Comparison of ENCODE assay signal across 11 mouse cellular contexts in genomic region chr1:177011688-177012087, GRCm38 (mm10).
DNase-seq lines count a peak whose midpoint lies in the region; ATAC-seq and TF ChIP-seq lines count a peak whose summit lies in the region.
"Had no signal": no experiment of that assay in that cellular context is flagged by ENCODE, and none has a peak within 500 bp of the region (broad histone marks: within the 10 kb centered on the region; RNA-seq: fewer than 3 reads in every experiment).

No protein-coding gene starts in this region.

- H3K4me2 ChIP-seq in forebrain, embryonic 15.5 days (replicated peaks) = no peak overlapping the region
- no peak overlapping the region for H3K4me2 ChIP-seq in midbrain, embryonic 15.5 days
- H3K4me2 ChIP-seq in hindbrain, embryonic 12.5 days (replicated peaks) = no peak overlapping the region
- H3K4me2 ChIP-seq in midbrain, embryonic 16.5 days (ENCODE audit: low read length) = no peak overlapping the region

- TF ChIP-seq POLR2A in thymus, adult 2 months (IDR thresholded peaks at IDR 0.05; ENCODE audit: control insufficient read depth, extremely low read depth, insufficient read depth, low read length, poor library complexity) = no peak

- no peak overlapping the region for H3K9ac ChIP-seq in forebrain, embryonic 15.5 days (replicated peaks)
- no peak overlapping the region for H3K9ac ChIP-seq in midbrain, embryonic 15.5 days
- H3K9ac ChIP-seq in hindbrain, embryonic 12.5 days = no peak overlapping the region
- H3K9ac ChIP-seq in midbrain, embryonic 16.5 days (ENCODE audit: low read depth, low read length) = no peak overlapping the region

- H3K36me3 ChIP-seq in forebrain, embryonic 10.5 days (replicated peaks) = no peaks in the 10 kb centered on the region
- no peaks in the 10 kb centered on the region for H3K36me3 ChIP-seq in forebrain, embryonic 15.5 days
- no peaks in the 10 kb centered on the region for H3K36me3 ChIP-seq in midbrain, embryonic 10.5 days
- no peaks in the 10 kb centered on the region for H3K36me3 ChIP-seq in midbrain, embryonic 15.5 days (replicated peaks)
- no peaks in the 10 kb centered on the region; the same call in 1 of the 2 replicates for H3K36me3 ChIP-seq in hindbrain, embryonic 12.5 days
- H3K36me3 ChIP-seq in midbrain, embryonic 16.5 days (ENCODE audit: control insufficient read depth, insufficient read depth, low read length) = no peaks in the 10 kb centered on the region
- H3K36me3 ChIP-seq in thymus, adult 2 months (ENCODE audit: control insufficient read depth, insufficient read depth, low read length) = no peaks in the 10 kb centered on the region

- WGBS in forebrain, embryonic 10.5 days = 88% methylated on average over 13 of the region's 13 CpGs
- 91% methylated on average over 13 of the region's 13 CpGs for WGBS in forebrain, embryonic 15.5 days
- 86% methylated on average over 13 of the region's 13 CpGs for WGBS in midbrain, embryonic 10.5 days
- WGBS in midbrain, embryonic 15.5 days = 78% methylated on average over 13 of the region's 13 CpGs
- WGBS in hindbrain, embryonic 12.5 days = 83% methylated on average over 13 of the region's 13 CpGs
- 77% methylated on average over 13 of the region's 13 CpGs for WGBS in midbrain, embryonic 16.5 days
- 92% methylated on average over 13 of the region's 13 CpGs for WGBS in thymus, adult 2 months

- H3K4me1 ChIP-seq in forebrain, embryonic 10.5 days = peaks cover 88% of the 10 kb centered on the region
- peaks cover 47% of the 10 kb centered on the region for H3K4me1 ChIP-seq in forebrain, embryonic 15.5 days
- peaks cover 87% of the 10 kb centered on the region for H3K4me1 ChIP-seq in midbrain, embryonic 10.5 days
- H3K4me1 ChIP-seq in midbrain, embryonic 15.5 days = peaks cover 32% of the 10 kb centered on the region
- H3K4me1 ChIP-seq in hindbrain, embryonic 12.5 days = peaks cover 44% of the 10 kb centered on the region
- H3K4me1 ChIP-seq in midbrain, embryonic 16.5 days (ENCODE audit: control insufficient read depth, insufficient read depth, low read length) = peaks cover 18% of the 10 kb centered on the region
- H3K4me1 ChIP-seq in thymus, adult 2 months (replicated peaks; ENCODE audit: control insufficient read depth, insufficient read depth, low read length) = peaks cover 9% of the 10 kb centered on the region; the same call in 1 of the 2 replicates

- DNase-seq in forebrain, embryonic 10.5 days (ENCODE audit: extremely low spot score, low spot score) = no peak
- DNase-seq in midbrain, embryonic 10.5 days (ENCODE audit: low spot score) = no peak
- no peak for DNase-seq in lung, postnatal 36 days
- DNase-seq in thymus, adult 2 months = no peak
- DNase-seq: cerebellum, adult 18-20 months; kidney, postnatal 14 days had no signal

- no peak for TF ChIP-seq CTCF in thymus, adult 2 months (IDR thresholded peaks at IDR 0.05; ENCODE audit: borderline replicate concordance, control insufficient read depth, extremely low read depth, insufficient read depth, low read length, poor library complexity)

- H3K27me3 ChIP-seq in forebrain, embryonic 10.5 days (ENCODE audit: poor library complexity, severe bottlenecking) = no peaks in the 10 kb centered on the region
- H3K27me3 ChIP-seq in forebrain, embryonic 15.5 days = no peaks in the 10 kb centered on the region
- no peaks in the 10 kb centered on the region for H3K27me3 ChIP-seq in midbrain, embryonic 10.5 days (ENCODE audit: low read depth, poor library complexity, severe bottlenecking)
- H3K27me3 ChIP-seq in midbrain, embryonic 15.5 days (replicated peaks) = no peaks in the 10 kb centered on the region
- no peaks in the 10 kb centered on the region for H3K27me3 ChIP-seq in hindbrain, embryonic 12.5 days
- H3K27me3 ChIP-seq in midbrain, embryonic 16.5 days (ENCODE audit: control insufficient read depth, insufficient read depth, low read depth, low read length) = no peaks in the 10 kb centered on the region
- no peaks in the 10 kb centered on the region for H3K27me3 ChIP-seq in thymus, adult 2 months (ENCODE audit: control insufficient read depth, insufficient read depth, low read length)

- ATAC-seq in forebrain, embryonic 15.5 days (replicated peaks) = no peak
- ATAC-seq in midbrain, embryonic 15.5 days (replicated peaks) = no peak
- ATAC-seq in hindbrain, embryonic 12.5 days (ENCODE audit: low FRiP score) = no peak
- no peak for ATAC-seq in midbrain, embryonic 16.5 days

- no peaks in the 10 kb centered on the region for H3K9me3 ChIP-seq in forebrain, embryonic 10.5 days
- no peaks in the 10 kb centered on the region for H3K9me3 ChIP-seq in forebrain, embryonic 15.5 days
- no peaks in the 10 kb centered on the region for H3K9me3 ChIP-seq in midbrain, embryonic 10.5 days (replicated peaks)
- no peaks in the 10 kb centered on the region for H3K9me3 ChIP-seq in midbrain, embryonic 15.5 days
- H3K9me3 ChIP-seq in hindbrain, embryonic 12.5 days (replicated peaks) = no peaks in the 10 kb centered on the region
- H3K9me3 ChIP-seq in midbrain, embryonic 16.5 days (replicated peaks; ENCODE audit: control insufficient read depth, low read length, poor library complexity, severe bottlenecking) = 0 out of 2 replicates have a peak, but pooled peaks cover 2% of the 10 kb centered on the region

- H3K27ac ChIP-seq in forebrain, embryonic 10.5 days = peak overlapping the region; percentile 57; the same call in 1 of the 2 replicates
- H3K27ac ChIP-seq in forebrain, embryonic 15.5 days (replicated peaks) = no peak overlapping the region
- H3K27ac ChIP-seq in midbrain, embryonic 10.5 days (replicated peaks) = peak overlapping the region; percentile 85
- no peak overlapping the region for H3K27ac ChIP-seq in midbrain, embryonic 15.5 days
- peak overlapping the region; percentile 57; the same call in 1 of the 2 replicates for H3K27ac ChIP-seq in hindbrain, embryonic 12.5 days
- H3K27ac ChIP-seq in midbrain, embryonic 16.5 days (ENCODE audit: low read length) = peak overlapping the region; percentile 32; the same call in 1 of the 2 replicates
- no peak overlapping the region for H3K27ac ChIP-seq in thymus, adult 2 months (ENCODE audit: control insufficient read depth, insufficient read depth, low read length)

- H3K4me3 ChIP-seq in forebrain, embryonic 10.5 days = no peak overlapping the region
- H3K4me3 ChIP-seq in forebrain, embryonic 15.5 days = no peak overlapping the region
- H3K4me3 ChIP-seq in midbrain, embryonic 10.5 days = no peak overlapping the region
- H3K4me3 ChIP-seq in midbrain, embryonic 15.5 days = no peak overlapping the region
- no peak overlapping the region for H3K4me3 ChIP-seq in hindbrain, embryonic 12.5 days
- no peak overlapping the region for H3K4me3 ChIP-seq in midbrain, embryonic 16.5 days (ENCODE audit: low read depth, low read length)
- no peak overlapping the region for H3K4me3 ChIP-seq in thymus, adult 2 months (ENCODE audit: control insufficient read depth, insufficient read depth, low read length)
- H3K4me3 ChIP-seq: erythroblast, embryonic 14.5 days had no signal

Comparison
In these comparisons a context has a peak if more than half of its experiments do, and no peak if none do; other contexts are left out.
1. H3K27ac ChIP-seq: peak in forebrain, embryonic 10.5 days (single experiment), midbrain, embryonic 10.5 days (single experiment), hindbrain, embryonic 12.5 days (single experiment) and midbrain, embryonic 16.5 days (single experiment); none in forebrain, embryonic 15.5 days (single experiment), midbrain, embryonic 15.5 days (single experiment) and thymus, adult 2 months (single experiment).